Mouse (Mus musculus) central nervous system, embryonic 18 days (tissue): ENCODE data around the gene Bcl2l2. TPM values are rescaled to one million over a fixed set of nuclear protein-coding genes. Genes with fewer than 3 reads are reported as not detected.

Experiments used
- polyA plus RNA-seq: library from polyadenylated mRNA; depleted of rRNA; stranded (reverse); fragments of >200 nt; gene quantifications from 2 replicates; pipeline ENCODE4 v1.2.3, GENCODE M21; 2012; rRNA removed

The Bcl2l2 gene
- 44.3 and 49.5 TPM in 2 replicates for polyA plus RNA-seq

GRCm38 (mm10) chr14:54883154-54884021 is at the start of gene Bcl2l2, which contains the start of gene Gm20521:
TSS of gene Bcl2l2 (plus strand) at chr14:54883377.
TSS of gene Gm20521 (plus strand) at chr14:54883441.

DNA sequence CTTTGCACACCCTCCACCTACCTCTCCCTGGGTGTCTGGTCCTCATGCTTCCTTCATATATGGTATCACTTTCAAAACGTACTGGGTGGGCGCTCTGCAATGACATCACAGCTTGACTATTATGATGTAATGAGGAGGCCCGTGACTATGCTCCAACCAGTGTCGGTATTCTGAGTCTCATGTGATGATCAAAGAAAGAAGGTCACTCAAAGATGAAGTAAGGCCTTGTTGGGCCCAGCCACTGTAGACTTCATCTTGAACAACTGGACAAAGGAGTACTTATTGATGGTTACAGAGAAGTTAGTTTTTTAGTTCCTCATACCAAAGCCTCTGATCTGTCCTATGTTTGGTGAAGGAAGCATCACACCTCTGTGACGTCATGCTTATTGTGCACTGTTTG is 12.3 kb upstream of the Bcl2l2 start, which contains the start of gene Homez:
TSS of gene Homez (minus strand) at position 101 of the 400 bp plus-strand sequence.

GRCm38 (mm10) chr14:54877048-54877715 is 6.0 kb upstream of the Bcl2l2 start, which contains the start of gene Ppp1r3e:
TSS of gene Ppp1r3e (minus strand) at chr14:54877550.

GRCm38 (mm10) chr14:54892200-54892599 is 9.0 kb downstream of the Bcl2l2 start, which contains the start of gene Pabpn1:
TSS of gene Pabpn1 (plus strand) at chr14:54892500.

GRCm38 (mm10) chr14:54912886-54913285 is 29.7 kb downstream of the Bcl2l2 start, which contains the start of gene Slc22a17:
TSS of gene Slc22a17 (minus strand) at chr14:54913132.

DNA sequence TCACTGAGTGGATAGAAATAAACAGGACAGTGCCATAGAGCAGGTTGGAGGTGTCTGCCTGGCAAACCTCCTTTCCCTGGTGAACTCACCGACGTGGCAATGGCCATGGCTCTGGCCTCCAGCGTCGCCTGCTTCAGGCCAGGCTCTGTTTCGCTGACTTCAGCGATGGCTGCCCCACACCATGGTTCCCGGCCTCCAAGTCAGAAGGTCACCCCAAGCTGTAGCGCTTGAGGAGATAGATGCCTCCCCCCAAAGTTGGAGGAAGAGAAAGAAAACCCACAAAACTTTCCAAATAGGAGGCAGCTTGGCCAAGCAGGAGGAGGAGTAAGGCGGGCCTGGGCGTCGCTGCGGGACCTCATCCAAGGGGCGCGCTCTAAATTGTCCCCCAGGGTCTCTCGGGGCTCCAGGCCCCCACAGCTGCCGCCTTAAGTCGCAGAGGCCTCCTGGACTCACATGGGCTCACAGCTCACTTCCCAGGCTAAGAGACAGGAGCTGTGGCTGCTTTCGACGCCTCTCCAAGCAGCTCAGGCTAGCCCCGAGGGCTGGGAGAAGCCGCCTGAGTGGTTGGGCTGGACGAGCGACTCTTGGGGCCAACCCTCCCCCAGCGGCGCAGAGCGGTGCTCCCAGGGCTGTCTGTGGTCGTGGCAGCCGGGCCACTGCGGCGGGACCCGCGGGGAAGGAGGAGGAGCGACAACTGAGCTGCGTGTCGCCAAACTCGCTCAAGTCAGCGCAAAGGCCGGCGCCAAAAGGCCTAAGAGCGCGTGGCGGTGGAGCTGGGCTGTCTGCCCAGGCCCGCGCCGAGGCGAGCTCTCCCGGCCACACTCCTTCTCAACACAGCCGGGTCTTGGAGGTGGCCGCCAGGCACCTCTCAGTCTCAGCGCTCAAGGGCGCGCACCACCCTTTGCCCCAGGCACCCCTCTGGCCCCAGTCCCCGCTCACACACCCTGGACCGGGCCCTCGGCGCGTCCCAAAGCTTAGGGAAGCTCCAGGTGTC is 42.5 kb downstream of the Bcl2l2 start, which contains the start of gene Efs:
TSS of gene Efs (minus strand) at position 778 of the 994 bp plus-strand sequence.

DNA sequence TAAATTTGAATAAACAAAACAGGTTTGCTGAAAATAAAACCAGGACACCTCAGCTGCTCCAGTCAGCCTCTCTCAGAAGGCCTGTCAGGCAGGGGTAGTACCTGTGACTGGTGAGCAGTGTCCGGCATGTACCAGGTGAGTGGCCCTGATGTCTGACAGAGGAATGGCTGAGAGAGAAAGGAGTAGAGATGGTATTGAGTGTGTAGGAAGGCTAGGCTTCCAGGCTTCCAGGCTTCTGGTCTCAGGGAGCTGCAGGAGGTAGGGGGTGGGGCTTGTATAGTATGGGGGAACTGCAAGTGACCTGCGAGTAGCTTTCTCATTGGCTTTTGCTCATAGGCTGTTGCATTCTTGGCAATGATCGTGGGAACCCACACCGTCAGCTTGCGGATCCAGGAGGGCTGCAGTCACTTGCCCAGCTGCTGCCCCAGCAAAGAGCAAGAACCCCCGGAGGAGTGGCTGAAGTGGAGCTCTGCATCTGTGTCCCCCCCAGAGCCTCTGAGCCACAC is 49.5 kb downstream of the Bcl2l2 start, which contains the start of gene Il25:
TSS of gene Il25 (plus strand) at position 51 of the 506 bp plus-strand sequence.

DNA sequence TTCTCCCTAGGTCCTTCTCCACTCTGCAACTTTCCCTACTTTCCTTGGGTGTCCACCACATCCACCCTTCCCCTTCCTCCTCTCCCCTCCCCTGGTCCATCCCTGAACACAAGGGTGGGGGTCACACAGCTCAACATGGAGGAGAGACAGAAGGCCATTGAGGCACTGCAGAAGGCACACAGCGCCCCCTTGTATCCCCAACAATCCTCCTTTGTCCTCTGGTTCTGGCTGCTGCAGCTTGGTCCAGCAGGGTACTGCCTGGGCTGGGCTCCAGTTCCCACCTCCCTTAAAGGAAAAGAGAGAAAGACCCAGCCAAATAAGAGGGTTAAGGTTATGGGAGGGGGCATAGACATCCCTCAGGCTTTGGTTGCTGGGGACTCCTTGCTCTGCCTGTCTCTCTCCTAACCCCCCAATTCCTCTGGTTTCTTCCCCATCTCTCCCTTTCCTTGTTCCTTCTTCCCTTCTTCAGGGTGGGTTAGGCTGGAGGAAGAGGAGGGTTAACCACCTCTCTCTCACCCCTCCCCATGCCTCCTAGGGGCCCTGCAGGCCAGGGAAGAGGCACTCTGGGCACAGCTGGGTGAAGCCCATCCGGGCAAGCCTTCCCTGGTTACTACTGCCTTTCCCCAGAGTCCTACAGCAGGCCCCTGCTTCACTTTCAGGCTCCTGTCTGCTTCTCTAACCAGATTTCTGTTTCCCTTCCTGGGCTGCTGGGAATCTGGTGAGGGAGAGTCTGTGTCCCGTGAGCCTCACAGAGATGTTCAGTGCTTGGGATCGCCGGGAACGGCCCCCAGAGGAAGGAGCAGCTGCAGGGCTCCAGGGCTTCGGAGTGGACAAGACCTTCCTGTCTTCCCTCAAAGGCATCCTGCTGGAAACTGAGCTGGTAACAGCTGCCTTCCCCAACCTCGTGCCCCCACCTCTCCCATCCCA is 53.0 kb downstream of the Bcl2l2 start, which contains the start of gene Cmtm5:
TSS of gene Cmtm5 (plus strand) at position 358 of the 927 bp plus-strand sequence.

Other genes starting within 250 kb of the Bcl2l2 start
- gene Gm17606, start 242.4 kb upstream of the Bcl2l2 start, polyA plus RNA-seq, result not detected in 2 replicates
- 39.6 and 45.5 TPM in 2 replicates for gene Cdh24, start 242.0 kb upstream of the Bcl2l2 start, polyA plus RNA-seq
- gene 1700123O20Rik, start 197.2 kb upstream of the Bcl2l2 start, polyA plus RNA-seq, result 63.9 and 64.6 TPM in 2 replicates
- gene Acin1, start 196.4 kb upstream of the Bcl2l2 start, polyA plus RNA-seq, result 225 and 264 TPM in 2 replicates
- 0.10 and 0.12 TPM in 2 replicates for gene Gm29776, start 184.5 kb upstream of the Bcl2l2 start, polyA plus RNA-seq
- gene Cebpe, start 171.2 kb upstream of the Bcl2l2 start, polyA plus RNA-seq, result 0.06 and 0.11 TPM in 2 replicates
- 14.4 and 15.7 TPM in 2 replicates for gene Slc7a8, start 101.4 kb upstream of the Bcl2l2 start, polyA plus RNA-seq
- 0.08 TPM in 1 of 2 replicates, not detected in the other for gene Rnf212b, start 69.2 kb upstream of the Bcl2l2 start, polyA plus RNA-seq
- 6.2 and 8.5 TPM in 2 replicates for gene Homez, start 12.4 kb upstream of the Bcl2l2 start, polyA plus RNA-seq
- gene Ppp1r3e, start 5.8 kb upstream of the Bcl2l2 start, polyA plus RNA-seq, result 25.1 and 26.0 TPM in 2 replicates
- 0.26 and 0.39 TPM in 2 replicates for gene Gm20521, start 64 bp downstream of the Bcl2l2 start, polyA plus RNA-seq
- gene Pabpn1, start 9.1 kb downstream of the Bcl2l2 start, polyA plus RNA-seq, result 602 and 626 TPM in 2 replicates
- 621 and 624 TPM in 2 replicates for gene Slc22a17, start 29.8 kb downstream of the Bcl2l2 start, polyA plus RNA-seq
- gene Efs, start 42.7 kb downstream of the Bcl2l2 start, polyA plus RNA-seq, result 18.4 and 20.5 TPM in 2 replicates
- gene Il25, start 49.3 kb downstream of the Bcl2l2 start, polyA plus RNA-seq, result 0.17 and 0.33 TPM in 2 replicates
- gene Cmtm5, start 52.9 kb downstream of the Bcl2l2 start, polyA plus RNA-seq, result 13.8 and 16.4 TPM in 2 replicates
- gene Myh6, start 83.5 kb downstream of the Bcl2l2 start, polyA plus RNA-seq, result 0.12 and 0.34 TPM in 2 replicates
- gene Gm17428, start 93.6 kb downstream of the Bcl2l2 start, polyA plus RNA-seq, result not detected in 2 replicates
- 9.7 and 15.0 TPM in 2 replicates for gene Myh7, start 111.2 kb downstream of the Bcl2l2 start, polyA plus RNA-seq
- 45.2 and 47.4 TPM in 2 replicates for gene Ngdn, start 132.1 kb downstream of the Bcl2l2 start, polyA plus RNA-seq
- gene Zfhx2, start 208.9 kb downstream of the Bcl2l2 start, polyA plus RNA-seq, result 8.5 and 9.9 TPM in 2 replicates
- 18.8 and 20.8 TPM in 2 replicates for gene Thtpa, start 211.4 kb downstream of the Bcl2l2 start, polyA plus RNA-seq
- gene Ap1g2, start 223.2 kb downstream of the Bcl2l2 start, polyA plus RNA-seq, result 20.4 and 21.0 TPM in 2 replicates
- gene Jph4, start 233.6 kb downstream of the Bcl2l2 start, polyA plus RNA-seq, result 221 and 240 TPM in 2 replicates